Mouse (Mus musculus) intestine, postnatal 0 days (tissue): ENCODE results near the gene Vps37c. TPM values are rescaled to one million over a fixed set of nuclear protein-coding genes. Genes with fewer than 3 reads are reported as not detected.

Experiments used
- ATAC-seq: fragments of 200-750 bp; cut with Nextera tagmentation; 2 replicates; pipeline ENCODE4 v1.8.0; 2017; ENCODE audit warnings: mild to moderate bottlenecking, moderate TSS enrichment, moderate library complexity
- H3K27ac ChIP-seq: fragments of 300-500 bp; sonication (generic); 2 replicates; pipeline ENCODE4 v1.5.1; 2014; ENCODE audit warnings: mild to moderate bottlenecking, low read depth, low read length, moderate library complexity
- H3K27me3 ChIP-seq: fragments of 300-500 bp; sonication (generic); replicated peaks from 2 replicates; pipeline ENCODE4 v1.6.1; 2014; ENCODE audit warnings: low read length, mixed read lengths; ENCODE audit not compliant: control insufficient read depth, insufficient read depth
- H3K36me3 ChIP-seq: fragments of 300-500 bp; sonication (generic); 2 replicates; pipeline ENCODE4 v1.6.1; 2014; ENCODE audit warnings: mild to moderate bottlenecking, moderate library complexity; ENCODE audit not compliant: control insufficient read depth, insufficient read depth
- H3K4me1 ChIP-seq: fragments of 300-500 bp; sonication (generic); replicated peaks from 2 replicates; pipeline ENCODE4 v1.6.1; 2014; ENCODE audit warnings: antibody characterized with exemption, low read length, mixed read lengths; ENCODE audit not compliant: control insufficient read depth, insufficient read depth
- H3K4me2 ChIP-seq: fragments of 300-500 bp; sonication (generic); replicated peaks from 2 replicates; pipeline ENCODE4 v1.6.1; 2014; ENCODE audit warnings: low read depth, mild to moderate bottlenecking, moderate library complexity
- H3K4me3 ChIP-seq: fragments of 300-500 bp; sonication (generic); 2 replicates; pipeline ENCODE4 v1.5.1; 2014; ENCODE audit warnings: low read depth, low read length
- H3K9ac ChIP-seq: fragments of 300-500 bp; sonication (generic); 2 replicates; pipeline ENCODE4 v1.6.1; 2014; ENCODE audit warnings: mild to moderate bottlenecking, low read depth, low read length
- H3K9me3 ChIP-seq: fragments of 300-500 bp; sonication (generic); 2 replicates; pipeline ENCODE4 v1.6.1; 2016; ENCODE audit warnings: mixed run types; ENCODE audit not compliant: control insufficient read depth
- CTCF ChIP-seq: sonication (generic); IDR thresholded peaks from 2 replicates; pipeline ENCODE4 v1.5.1; 2016; ENCODE audit warnings: low read depth, mild to moderate bottlenecking, control low read depth, antibody characterized with exemption, moderate library complexity
- WGBS: fragments of 180-500 bp; shearing (Covaris S2); extraction: QIAGEN DNeasy Blood & Tissue Kit; methylation state at CpG from one replicate; pipeline ENCODE4 v1.1.7; 2014; 5-methylcytosine and 5-hydroxymethylcytosine counted together
- polyA plus RNA-seq: library from polyadenylated mRNA; unstranded; fragments of >200 nt; fragmentation: Nextera tagmentation; extraction: Ambion mirVana; gene quantifications from 2 replicates; pipeline ENCODE4 v1.2.1, GENCODE M21; 2015

Vps37c gene
- polyA plus RNA-seq, 1 experiment from 2014 or later: 32.2 TPM

DNA sequence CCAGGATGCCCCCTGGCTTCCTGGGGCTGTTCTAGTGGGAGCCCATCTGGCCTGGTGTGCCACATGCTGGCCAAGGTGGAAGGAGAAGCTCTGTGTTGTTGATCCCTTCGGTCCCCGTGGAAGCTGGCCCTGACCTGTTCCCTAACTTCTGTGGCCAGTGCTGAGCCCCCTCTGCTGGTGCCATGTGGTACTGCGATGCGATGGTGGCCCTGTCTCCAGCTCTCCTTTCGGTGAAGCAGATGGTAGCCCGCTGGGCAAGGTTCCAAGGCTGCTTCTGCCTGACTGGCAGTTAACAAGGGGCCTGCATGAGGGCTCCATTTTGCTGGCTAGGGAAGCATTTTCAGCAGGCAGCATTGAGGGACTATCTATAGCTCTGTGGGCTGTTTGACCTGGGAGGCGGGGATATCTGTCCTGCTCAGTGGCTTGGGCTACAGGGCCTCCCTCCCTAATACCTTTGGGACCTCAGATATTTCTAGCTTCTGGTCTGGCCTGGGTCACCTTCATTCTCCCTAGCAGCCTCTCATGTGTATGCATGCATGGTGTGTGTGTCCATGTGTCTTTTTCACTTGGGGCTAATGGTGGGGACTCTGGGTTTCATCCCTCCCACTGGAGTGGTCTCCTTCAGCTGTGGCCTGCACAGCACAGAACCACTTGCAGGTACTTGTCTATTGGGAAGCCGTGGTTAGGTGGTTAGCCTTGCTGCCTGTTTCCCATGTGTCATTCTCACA, 21.0 kb downstream of the Vps37c start:
- Histone ChIP-seq H3K27ac (peak overlapping the region; percentile 15; the same call in 1 of the 2 replicates), H3K27me3 (no peaks in the 10 kb centered on the region), H3K4me1 (no peaks in the 10 kb centered on the region), H3K9ac (no peak overlapping the region), H3K36me3 (peaks cover 67% of the 10 kb centered on the region), H3K4me3 (no peak overlapping the region), H3K9me3 (no peaks in the 10 kb centered on the region), H3K4me2 (no peak overlapping the region)
- ATAC-seq: peak; percentile 66
- TF ChIP-seq CTCF: peak; percentile 99
- WGBS: 24% methylated on average over 8 of the region's 8 CpGs

DNA sequence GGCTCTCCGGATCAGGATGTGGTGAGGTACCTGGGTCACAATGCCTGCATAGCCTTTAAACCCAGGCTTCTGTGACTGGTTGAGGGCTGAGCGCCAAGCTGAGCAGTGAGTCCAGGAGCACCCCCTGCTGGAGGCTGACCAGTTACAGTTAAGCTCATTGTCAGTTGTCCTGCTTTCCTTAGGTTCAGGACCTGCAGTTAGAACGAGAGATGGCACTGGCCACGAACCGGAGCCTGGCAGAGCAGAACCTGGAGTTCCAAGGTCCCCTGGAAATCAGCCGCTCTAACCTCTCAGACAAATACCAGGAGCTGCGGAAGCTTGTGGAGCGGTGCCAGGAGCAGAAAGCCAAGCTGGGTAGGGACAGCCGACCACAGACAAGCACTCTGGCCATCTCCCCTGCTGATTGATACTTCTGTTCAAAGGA, 21.6 kb downstream of the Vps37c start:
- peak overlapping the region; percentile 41; the same call in 1 of the 2 replicates for H3K27ac ChIP-seq
- H3K9me3 ChIP-seq: no peaks in the 10 kb centered on the region
- no peaks in the 10 kb centered on the region for H3K27me3 ChIP-seq
- H3K36me3 ChIP-seq: peaks cover 67% of the 10 kb centered on the region
- TF ChIP-seq CTCF: peak; percentile 81
- ATAC-seq: 0 out of 2 replicates have a peak, but pooled peaks have one; percentile 23
- 75% methylated on average over 9 of the region's 9 CpGs for WGBS
- no peak overlapping the region for H3K4me2 ChIP-seq
- H3K4me1 ChIP-seq: no peaks in the 10 kb centered on the region
- no peak overlapping the region for H3K4me3 ChIP-seq
- no peak overlapping the region for H3K9ac ChIP-seq

DNA sequence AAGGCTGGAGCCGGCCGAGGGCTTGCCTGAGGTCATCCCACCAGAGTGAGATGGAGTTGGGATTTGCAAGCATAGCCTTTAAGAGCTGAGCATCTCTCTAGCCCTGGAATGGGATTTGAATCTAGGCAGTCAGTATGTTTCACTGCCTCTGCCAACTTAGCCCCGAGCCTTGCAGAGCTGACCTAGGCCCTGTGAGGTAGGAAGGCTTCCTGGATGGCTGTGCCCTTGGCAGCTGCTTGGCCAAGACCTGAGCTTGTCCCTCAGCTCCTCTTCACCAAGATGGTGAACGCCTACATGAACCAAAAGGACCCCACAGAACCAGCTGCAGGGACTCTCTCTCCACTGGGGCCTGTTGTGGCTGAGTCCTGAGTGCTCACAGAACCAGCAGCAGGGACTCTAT, 22.2 kb downstream of the Vps37c start:
- Histone ChIP-seq H3K4me3 (no peak overlapping the region), H3K9ac (no peak overlapping the region), H3K36me3 (peaks cover 67% of the 10 kb centered on the region), H3K27me3 (no peaks in the 10 kb centered on the region), H3K4me1 (no peaks in the 10 kb centered on the region), H3K4me2 (no peak overlapping the region), H3K9me3 (no peaks in the 10 kb centered on the region), H3K27ac (no peak overlapping the region)
- ATAC-seq: no peak
- 94% methylated on average over 4 of the region's 4 CpGs for WGBS
- no peak for TF ChIP-seq CTCF

DNA sequence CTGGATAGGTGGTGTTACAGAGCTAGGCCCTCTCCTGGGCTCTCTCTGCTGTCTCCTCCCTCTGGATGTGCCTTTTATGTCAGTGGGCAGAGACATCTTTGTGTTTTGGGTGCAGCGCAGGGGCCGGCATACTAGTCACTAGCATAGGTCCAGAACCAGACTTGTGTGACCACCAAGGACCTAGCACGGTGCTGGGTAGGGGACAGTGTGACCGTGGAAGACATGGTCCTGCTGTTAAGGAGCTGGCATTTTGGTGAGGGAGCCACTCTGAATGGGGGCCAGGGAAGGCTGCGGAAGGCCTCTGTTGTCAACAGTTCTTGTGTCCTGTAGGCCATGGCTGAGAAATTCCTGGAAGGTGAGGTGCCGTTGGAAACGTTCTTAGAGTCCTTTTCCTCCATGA, 23.7 kb downstream of the Vps37c start:
- no peak overlapping the region for H3K4me3 ChIP-seq
- 89% methylated on average over 7 of the region's 7 CpGs for WGBS
- no peak overlapping the region for H3K4me2 ChIP-seq
- peaks cover 60% of the 10 kb centered on the region for H3K36me3 ChIP-seq
- H3K4me1 ChIP-seq: no peaks in the 10 kb centered on the region
- no peak for ATAC-seq
- no peaks in the 10 kb centered on the region for H3K9me3 ChIP-seq
- no peak overlapping the region for H3K27ac ChIP-seq
- H3K9ac ChIP-seq: no peak overlapping the region
- no peak for TF ChIP-seq CTCF
- H3K27me3 ChIP-seq: no peaks in the 10 kb centered on the region

DNA sequence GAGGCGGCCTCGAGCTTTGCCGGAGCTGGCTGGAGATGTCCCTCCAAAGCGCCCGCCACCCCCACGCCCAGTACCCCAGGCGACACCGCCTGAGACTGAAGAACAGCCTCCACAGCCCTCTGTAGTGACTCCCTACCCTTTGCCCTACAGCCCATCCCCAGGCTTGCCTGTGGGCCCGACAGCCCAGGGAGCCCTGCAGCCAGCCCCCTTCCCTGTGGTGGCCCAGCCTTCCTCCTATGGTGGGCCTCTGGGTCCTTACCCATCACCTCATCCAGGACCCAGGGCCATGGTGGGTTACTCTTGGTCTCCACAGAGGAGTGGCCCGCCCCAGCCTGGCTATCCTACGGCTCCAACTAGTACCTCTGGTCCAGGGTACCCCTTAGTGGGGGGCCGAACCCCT, 24.1 kb downstream of the Vps37c start:
- H3K27ac ChIP-seq: no peak overlapping the region
- H3K9me3 ChIP-seq: no peaks in the 10 kb centered on the region
- peaks cover 56% of the 10 kb centered on the region for H3K36me3 ChIP-seq
- no peak overlapping the region for H3K4me3 ChIP-seq
- 96% methylated on average over 12 of the region's 12 CpGs for WGBS
- H3K4me1 ChIP-seq: no peaks in the 10 kb centered on the region
- TF ChIP-seq CTCF: no peak
- no peaks in the 10 kb centered on the region for H3K27me3 ChIP-seq
- ATAC-seq: no peak
- H3K9ac ChIP-seq: no peak overlapping the region
- no peak overlapping the region for H3K4me2 ChIP-seq

DNA sequence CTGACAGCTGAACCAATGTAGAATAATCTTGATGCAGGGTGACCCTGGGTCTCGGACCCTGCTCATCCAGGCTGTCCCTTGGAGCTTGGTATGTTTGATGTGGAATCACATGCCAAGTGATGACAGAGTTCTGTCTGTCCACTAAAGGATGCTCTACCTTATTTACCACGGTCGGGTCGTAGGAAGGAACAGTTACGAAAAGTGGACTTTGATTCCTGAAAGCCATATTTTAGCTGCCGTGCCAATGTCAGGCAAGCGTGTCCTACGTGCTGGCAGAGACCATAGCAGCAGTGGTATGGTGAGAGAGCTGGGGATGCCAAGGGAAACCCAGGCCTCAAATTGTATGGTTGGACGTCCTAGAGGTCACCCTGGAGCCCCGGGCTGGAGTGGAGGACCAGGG, 25.0 kb downstream of the Vps37c start:
- Histone ChIP-seq H3K4me1 (no peaks in the 10 kb centered on the region), H3K36me3 (peaks cover 50% of the 10 kb centered on the region), H3K4me3 (no peak overlapping the region), H3K9me3 (no peaks in the 10 kb centered on the region), H3K9ac (no peak overlapping the region), H3K27me3 (no peaks in the 10 kb centered on the region), H3K27ac (no peak overlapping the region), H3K4me2 (no peak overlapping the region)
- WGBS: 78% methylated on average over 10 of the region's 10 CpGs
- no peak for ATAC-seq
- TF ChIP-seq CTCF: no peak
